ENCODE assay signal across 8 mouse cellular contexts in the genomic region with DNA sequence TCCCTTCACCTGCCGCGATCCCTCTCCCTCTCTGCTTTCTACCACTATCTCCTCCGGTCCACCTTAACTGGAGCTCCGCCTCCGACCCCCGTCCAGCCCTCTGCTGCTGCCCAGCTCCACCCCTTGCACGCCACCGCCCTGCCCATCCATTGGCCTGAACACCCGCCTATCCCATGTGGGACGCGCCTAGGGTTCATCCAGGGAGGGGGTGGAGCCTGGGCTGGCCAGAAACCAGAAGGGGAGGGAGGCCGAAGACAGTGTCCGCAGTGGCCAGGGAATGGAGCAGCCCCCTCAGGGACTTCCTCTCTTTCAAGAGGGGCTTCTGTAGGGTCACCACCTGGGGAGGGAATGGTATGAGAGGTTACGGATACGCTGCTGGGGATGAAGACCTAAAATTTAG. TPM values are rescaled to one million over a fixed set of nuclear protein-coding genes. Genes with fewer than 3 reads are reported as not detected.
DNase-seq lines count a peak whose midpoint lies in the region; ATAC-seq and TF ChIP-seq lines count a peak whose summit lies in the region.

No protein-coding gene starts in this region.

- no peak for TF ChIP-seq CTCF in bone marrow, adult 2 months (IDR thresholded peaks at IDR 0.05; ENCODE audit: control insufficient read depth, insufficient read depth, low read length)
- TF ChIP-seq CTCF in heart, adult 2 months (IDR thresholded peaks at IDR 0.05) = no peak

- intact Hi-C loops in heart, adult 2 months (cut with DNase I) = loop anchor here (2.0 kb wide), 1 partner anchor 39 kb away; no protein-coding TSS in a partner anchor

- peak overlapping the region; percentile 91 for H3K4me2 ChIP-seq in embryonic facial prominence, embryonic 14.5 days (ENCODE audit: low read depth, low read length)
- peak overlapping the region; percentile 100 for H3K4me2 ChIP-seq in limb, embryonic 12.5 days
- H3K4me2 ChIP-seq in midbrain, embryonic 14.5 days (ENCODE audit: low read length) = peak overlapping the region; percentile 100

- peak overlapping the region; percentile 75 for H3K4me3 ChIP-seq in bone marrow, adult 2 months (replicated peaks; ENCODE audit: control insufficient read depth, low read depth, low read length)
- peak overlapping the region; percentile 49 for H3K4me3 ChIP-seq in embryonic facial prominence, embryonic 14.5 days (ENCODE audit: low read depth, low read length)
- peak overlapping the region; percentile 83 for H3K4me3 ChIP-seq in heart, adult 2 months
- H3K4me3 ChIP-seq in limb, embryonic 12.5 days (replicated peaks) = peak overlapping the region; percentile 53
- peak overlapping the region; percentile 38 for H3K4me3 ChIP-seq in midbrain, embryonic 14.5 days (replicated peaks; ENCODE audit: low read depth, low read length)

- peak overlapping the region; percentile 87 for H3K27ac ChIP-seq in bone marrow, adult 2 months (ENCODE audit: control insufficient read depth, insufficient read depth, low read depth, low read length, poor library complexity)
- H3K27ac ChIP-seq in embryonic facial prominence, embryonic 14.5 days (replicated peaks; ENCODE audit: low read depth, low read length) = peak overlapping the region; percentile 78
- H3K27ac ChIP-seq in heart, adult 2 months = peak overlapping the region; percentile 99
- peak overlapping the region; percentile 84 for H3K27ac ChIP-seq in limb, embryonic 12.5 days
- no peak overlapping the region; the same call in 1 of the 2 replicates for H3K27ac ChIP-seq in midbrain, embryonic 14.5 days (replicated peaks; ENCODE audit: low read depth, low read length)

- under 1% methylated on average over 15 of the region's 15 CpGs for WGBS in bone marrow, adult 2 months
- WGBS in embryonic facial prominence, embryonic 14.5 days = under 1% methylated on average over 15 of the region's 15 CpGs
- WGBS in heart, adult 2 months = 0% methylated on average over 15 of the region's 15 CpGs
- WGBS in limb, embryonic 12.5 days = 1% methylated on average over 15 of the region's 15 CpGs
- WGBS in midbrain, embryonic 14.5 days = 1% methylated on average over 15 of the region's 15 CpGs

- H3K9ac ChIP-seq in embryonic facial prominence, embryonic 14.5 days (ENCODE audit: low read depth, low read length) = peak overlapping the region; percentile 64
- H3K9ac ChIP-seq in heart, adult 2 months (ENCODE audit: low read depth, low read length) = peak overlapping the region; percentile 82
- peak overlapping the region; percentile 55 for H3K9ac ChIP-seq in limb, embryonic 12.5 days (replicated peaks)
- H3K9ac ChIP-seq in midbrain, embryonic 14.5 days (replicated peaks; ENCODE audit: low read length) = peak overlapping the region; percentile 36

- peak; percentile 40; the same call in 1 of the 2 replicates for TF ChIP-seq EP300 in heart, adult 2 months (IDR thresholded peaks at IDR 0.05; ENCODE audit: insufficient read depth, low read depth, low read length)

- no peaks in the 10 kb centered on the region for H3K9me3 ChIP-seq in embryonic facial prominence, embryonic 14.5 days (ENCODE audit: control insufficient read depth, low read length)
- H3K9me3 ChIP-seq in limb, embryonic 12.5 days = no peaks in the 10 kb centered on the region
- no peaks in the 10 kb centered on the region for H3K9me3 ChIP-seq in midbrain, embryonic 14.5 days (ENCODE audit: control insufficient read depth, low read length)

- peaks cover 14% of the 10 kb centered on the region for H3K27me3 ChIP-seq in embryonic facial prominence, embryonic 14.5 days (replicated peaks; ENCODE audit: control insufficient read depth, insufficient read depth, low read length)
- H3K27me3 ChIP-seq in heart, adult 2 months (ENCODE audit: control insufficient read depth, insufficient read depth, low read length) = no peaks in the 10 kb centered on the region
- peaks cover 26% of the 10 kb centered on the region for H3K27me3 ChIP-seq in limb, embryonic 12.5 days
- peaks cover 15% of the 10 kb centered on the region; the same call in 1 of the 2 replicates for H3K27me3 ChIP-seq in midbrain, embryonic 14.5 days (ENCODE audit: control insufficient read depth, insufficient read depth, low read length)

- DNase-seq in 416B (ENCODE audit: low read depth) = peak; percentile 99
- DNase-seq in embryonic facial prominence, embryonic 14.5 days (ENCODE audit: low spot score) = peak; percentile 98
- peak; percentile 99 for DNase-seq in heart, adult 2 months
- peak; percentile 99 for DNase-seq in kidney, adult 8-10 months
- peak; percentile 94 for DNase-seq in midbrain, embryonic 14.5 days
- DNase-seq in spleen, adult 12 weeks (ENCODE audit: low spot score) = peak; percentile 93

- no peaks in the 10 kb centered on the region for H3K79me2 ChIP-seq in heart, adult 2 months (replicated peaks; ENCODE audit: control insufficient read depth, insufficient read depth, low read length)

- no peaks in the 10 kb centered on the region for H3K36me3 ChIP-seq in embryonic facial prominence, embryonic 14.5 days (ENCODE audit: control insufficient read depth, insufficient read depth, low read length)
- no peaks in the 10 kb centered on the region for H3K36me3 ChIP-seq in heart, adult 2 months (ENCODE audit: control insufficient read depth, insufficient read depth, low read length)
- H3K36me3 ChIP-seq in limb, embryonic 12.5 days = no peaks in the 10 kb centered on the region
- H3K36me3 ChIP-seq in midbrain, embryonic 14.5 days (ENCODE audit: control insufficient read depth, insufficient read depth, low read length) = no peaks in the 10 kb centered on the region

- ATAC-seq in embryonic facial prominence, embryonic 14.5 days (ENCODE audit: low read depth) = peak; percentile 94
- peak; percentile 93 for ATAC-seq in limb, embryonic 12.5 days (ENCODE audit: insufficient number of reproducible peaks, insufficient read depth, low FRiP score, low TSS enrichment, low read depth)
- peak; percentile 93 for ATAC-seq in midbrain, embryonic 14.5 days (ENCODE audit: low FRiP score, low TSS enrichment)

- no peaks in the 10 kb centered on the region; the same call in 1 of the 2 replicates for H3K4me1 ChIP-seq in bone marrow, adult 2 months (ENCODE audit: control insufficient read depth, insufficient read depth, low read length)
- H3K4me1 ChIP-seq in embryonic facial prominence, embryonic 14.5 days (ENCODE audit: control insufficient read depth, insufficient read depth, low read length) = peaks cover 36% of the 10 kb centered on the region
- H3K4me1 ChIP-seq in heart, adult 2 months (ENCODE audit: control insufficient read depth, insufficient read depth, low read length) = peaks cover 9% of the 10 kb centered on the region
- peaks cover 62% of the 10 kb centered on the region for H3K4me1 ChIP-seq in limb, embryonic 12.5 days (replicated peaks)
- peaks cover 45% of the 10 kb centered on the region for H3K4me1 ChIP-seq in midbrain, embryonic 14.5 days (ENCODE audit: control insufficient read depth, insufficient read depth, low read length)

- peak; percentile 67 for TF ChIP-seq POLR2A in bone marrow, adult 2 months (IDR thresholded peaks at IDR 0.05; ENCODE audit: borderline replicate concordance, control insufficient read depth, low read depth, low read length)
- TF ChIP-seq POLR2A in heart, adult 2 months (IDR thresholded peaks at IDR 0.05; ENCODE audit: insufficient read depth, low read depth, low read length) = peak; percentile 90

RNA-seq across cellular contexts. Expression of a gene that starts 1.0 kb away (rescaled TPM):
- 20.8 and 40.2 TPM in 2 replicates for polyA plus RNA-seq in bone marrow, adult 2 months (2011; ENCODE audit: insufficient read depth, insufficient read length, low replicate concordance, missing spikeins)
- 2.3 and 3.6 TPM in 2 replicates for polyA plus RNA-seq in embryonic facial prominence, embryonic 14.5 days (2014; fragmentation: Nextera tagmentation; extraction: Ambion mirVana)
- total RNA-seq in heart, adult 2 months (2021) = 10 to 100 TPM; 20.5 to 23.4 TPM
- 21.5 and 21.9 TPM in 2 replicates for polyA plus RNA-seq in heart, adult 2 months (2012; rRNA removed)
- polyA plus RNA-seq in limb, embryonic 12.5 days (2016; fragmentation: Nextera tagmentation; extraction: Ambion mirVana) = 0.79 and 1.2 TPM in 2 replicates
- 0.42 and 0.47 TPM in 2 replicates for polyA plus RNA-seq in midbrain, embryonic 14.5 days (2014; fragmentation: Nextera tagmentation; extraction: Ambion mirVana)

RNA-seq across cellular contexts. Expression of a gene that starts 9.0 kb away (rescaled TPM):
- 0.92 TPM in 1 of 2 replicates, not detected in the other for polyA plus RNA-seq in bone marrow, adult 2 months (2011; ENCODE audit: insufficient read depth, insufficient read length, low replicate concordance, missing spikeins)
- polyA plus RNA-seq in embryonic facial prominence, embryonic 14.5 days (2014; fragmentation: Nextera tagmentation; extraction: Ambion mirVana) = not detected in 2 replicates
- total RNA-seq in heart, adult 2 months (2021) = not detected
- polyA plus RNA-seq in heart, adult 2 months (2012; rRNA removed) = 2.1 and 5.4 TPM in 2 replicates
- polyA plus RNA-seq in limb, embryonic 12.5 days (2016; fragmentation: Nextera tagmentation; extraction: Ambion mirVana) = 1.0 TPM in 1 of 2 replicates, not detected in the other
- 0.53 TPM in 1 of 2 replicates, not detected in the other for polyA plus RNA-seq in midbrain, embryonic 14.5 days (2014; fragmentation: Nextera tagmentation; extraction: Ambion mirVana)

RNA-seq across cellular contexts. Expression of a gene that starts 18.1 kb away (rescaled TPM):
- 9.7 and 17.6 TPM in 2 replicates for polyA plus RNA-seq in bone marrow, adult 2 months (2011; ENCODE audit: insufficient read depth, insufficient read length, low replicate concordance, missing spikeins)
- polyA plus RNA-seq in embryonic facial prominence, embryonic 14.5 days (2014; fragmentation: Nextera tagmentation; extraction: Ambion mirVana) = 24.2 and 24.8 TPM in 2 replicates
- 10 to 100 TPM; 56.1 to 59.7 TPM for total RNA-seq in heart, adult 2 months (2021)
- polyA plus RNA-seq in heart, adult 2 months (2012; rRNA removed) = 81.3 and 89.8 TPM in 2 replicates
- polyA plus RNA-seq in limb, embryonic 12.5 days (2016; fragmentation: Nextera tagmentation; extraction: Ambion mirVana) = 25.0 and 26.4 TPM in 2 replicates
- 34.8 and 34.9 TPM in 2 replicates for polyA plus RNA-seq in midbrain, embryonic 14.5 days (2014; fragmentation: Nextera tagmentation; extraction: Ambion mirVana)

RNA-seq across cellular contexts. Expression of a gene that starts 24.6 kb away (rescaled TPM):
- polyA plus RNA-seq in bone marrow, adult 2 months (2011; ENCODE audit: insufficient read depth, insufficient read length, low replicate concordance, missing spikeins) = 126 and 145 TPM in 2 replicates
- polyA plus RNA-seq in embryonic facial prominence, embryonic 14.5 days (2014; fragmentation: Nextera tagmentation; extraction: Ambion mirVana) = 380 and 425 TPM in 2 replicates
- 1 to 10 TPM; 3.3 to 3.5 TPM for total RNA-seq in heart, adult 2 months (2021)
- 9.0 and 10.7 TPM in 2 replicates for polyA plus RNA-seq in heart, adult 2 months (2012; rRNA removed)
- 585 and 619 TPM in 2 replicates for polyA plus RNA-seq in limb, embryonic 12.5 days (2016; fragmentation: Nextera tagmentation; extraction: Ambion mirVana)
- polyA plus RNA-seq in midbrain, embryonic 14.5 days (2014; fragmentation: Nextera tagmentation; extraction: Ambion mirVana) = 103 and 115 TPM in 2 replicates

RNA-seq across cellular contexts. Expression of a gene that starts 24.6 kb away (rescaled TPM):
- 41.6 and 65.2 TPM in 2 replicates for polyA plus RNA-seq in bone marrow, adult 2 months (2011; ENCODE audit: insufficient read depth, insufficient read length, low replicate concordance, missing spikeins)
- polyA plus RNA-seq in embryonic facial prominence, embryonic 14.5 days (2014; fragmentation: Nextera tagmentation; extraction: Ambion mirVana) = 74.0 and 75.2 TPM in 2 replicates
- 10 to 100 TPM; 31.6 to 32.0 TPM for total RNA-seq in heart, adult 2 months (2021)
- 32.4 and 50.5 TPM in 2 replicates for polyA plus RNA-seq in heart, adult 2 months (2012; rRNA removed)
- 84.4 and 90.9 TPM in 2 replicates for polyA plus RNA-seq in limb, embryonic 12.5 days (2016; fragmentation: Nextera tagmentation; extraction: Ambion mirVana)
- 5.9 and 10.2 TPM in 2 replicates for polyA plus RNA-seq in midbrain, embryonic 14.5 days (2014; fragmentation: Nextera tagmentation; extraction: Ambion mirVana)
